Mouse (Mus musculus): ENCODE data around the gene Gm49721.
"Not testable (repeated sequence)": the region's sequence is repeated elsewhere in the genome, so short reads cannot be mapped to it uniquely, and the experiment has no call there.

DNA sequence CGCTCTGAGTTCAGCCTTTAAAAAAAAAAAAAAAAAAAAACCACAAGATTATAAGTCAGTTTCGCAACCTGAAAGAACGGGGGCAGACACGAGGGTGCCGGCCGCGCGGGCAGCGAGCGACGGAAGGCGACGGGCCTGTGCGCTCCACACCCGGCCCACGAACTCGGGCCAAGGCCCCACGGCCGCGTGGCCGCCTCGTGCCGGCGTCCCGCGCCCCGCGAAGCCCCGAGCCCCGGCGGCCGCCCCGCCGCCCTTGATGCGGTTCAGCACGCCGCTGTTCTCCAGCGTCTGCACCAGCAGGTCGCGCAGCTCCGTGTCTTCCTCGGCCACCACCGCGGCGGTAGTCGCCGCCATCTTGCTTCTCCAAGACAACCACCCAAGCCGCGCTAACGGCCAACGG lies 17.9 kb upstream of the Gm49721 start, which contains the start of gene Tagap1:
- not testable (repeated sequence) for TF ChIP-seq CTCF (IDR thresholded peaks at IDR 0.05; ENCODE audit: low read depth, low read length); GATA1 (IDR thresholded peaks at IDR 0.05; ENCODE audit: borderline replicate concordance, low read length); POLR2AphosphoS5 (IDR thresholded peaks at IDR 0.05; ENCODE audit: insufficient replicate concordance, low read depth, low read length)
